Mouse (Mus musculus) left cerebral cortex, postnatal 25 days (tissue): ENCODE results near the gene Batf. TPM values are rescaled to one million over a fixed set of nuclear protein-coding genes. Genes with fewer than 3 reads are reported as not detected.

Experiments used
- DNase-seq, 2 experiments: peaks; one replicate each; pipeline ENCODE4 v3.0.0; 2022; ENCODE audit warnings: low spot score in 2 of 2, mixed read lengths in 1 of 2
- intact Hi-C: fragments of 180-260 bp; cut with DNase I; formaldehyde crosslinking; loops from one replicate; pipeline ENCODE4 v1.15.1; 2025
- total RNA-seq, 2 experiments: library from RNA; stranded (reverse); gene quantifications; 2 replicates each; pipeline ENCODE4 v1.2.3; 2021

Batf gene
- total RNA-seq, 2 experiments from 2014 or later: 0.71 to 0.78 TPM

GRCm38 (mm10) chr12:85712587-85712986 is 26.1 kb downstream of the Batf start:
- intact Hi-C loops: no loop called here
- DNase-seq: no peak

DNA sequence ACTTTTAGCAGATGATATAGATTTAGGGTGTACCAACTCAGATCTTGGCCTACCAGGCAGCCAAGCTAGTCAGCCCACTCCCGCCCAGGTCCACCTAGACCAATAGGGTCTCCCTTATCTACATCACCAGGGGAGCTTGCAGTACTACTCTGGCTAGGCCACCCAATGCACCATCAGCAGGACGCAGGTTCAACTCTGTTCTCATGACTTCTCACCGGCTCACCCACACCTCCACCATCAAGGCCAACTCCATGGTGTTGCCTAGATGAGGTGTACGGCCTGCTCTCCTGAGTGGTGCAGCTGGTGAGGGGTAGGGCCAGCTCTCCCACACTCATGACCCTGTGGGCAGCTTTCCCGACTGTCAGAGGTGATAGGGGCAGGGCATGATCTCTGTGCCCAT is 27.7 kb downstream of the Batf start:
- intact Hi-C loops: no loop called here

GRCm38 (mm10) chr12:85725306-85725705 is 38.8 kb downstream of the Batf start:
- intact Hi-C loops: loop anchor here (5.0 kb wide), 1 partner anchor 228 kb away; no protein-coding TSS in a partner anchor
- DNase-seq: no peak

More for the DNA sequence above, 27.7 kb downstream of the Batf start:
- DNase-seq: no peak

DNA sequence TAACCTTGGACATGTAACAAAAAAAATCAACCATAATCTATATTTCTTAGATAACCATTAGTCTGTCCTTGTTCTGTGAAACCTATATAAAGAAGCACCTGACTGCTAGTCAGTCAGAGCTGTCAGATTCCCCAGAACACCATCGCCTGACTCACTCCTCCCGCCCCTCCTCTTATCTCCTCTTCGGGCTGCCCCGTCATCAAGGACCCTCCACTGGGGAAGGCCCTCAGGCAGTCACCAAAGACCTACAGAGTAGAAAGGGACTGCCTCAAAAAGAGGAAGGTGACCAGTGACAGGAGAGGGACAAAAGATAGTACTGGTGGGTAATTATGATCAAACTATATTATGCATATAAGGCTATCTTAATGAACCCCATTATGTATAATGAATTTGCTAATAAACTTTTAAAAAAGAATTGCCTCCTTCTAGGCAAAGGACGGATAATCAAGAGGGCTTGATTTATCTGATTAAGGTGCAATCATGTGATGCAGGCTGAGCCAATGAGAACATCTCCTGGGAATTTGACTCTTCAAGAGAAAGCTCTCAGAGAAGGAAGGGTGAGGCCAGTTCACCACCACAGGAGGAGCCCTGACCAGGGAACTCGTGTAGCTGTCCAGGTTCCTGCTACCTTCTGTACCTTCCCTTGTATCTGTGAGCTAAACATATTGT is 40.4 kb downstream of the Batf start:
- intact Hi-C loops: loop anchor here (5.0 kb wide), 1 partner anchor 230 kb away; no protein-coding TSS in a partner anchor
- DNase-seq: no peak

DNA sequence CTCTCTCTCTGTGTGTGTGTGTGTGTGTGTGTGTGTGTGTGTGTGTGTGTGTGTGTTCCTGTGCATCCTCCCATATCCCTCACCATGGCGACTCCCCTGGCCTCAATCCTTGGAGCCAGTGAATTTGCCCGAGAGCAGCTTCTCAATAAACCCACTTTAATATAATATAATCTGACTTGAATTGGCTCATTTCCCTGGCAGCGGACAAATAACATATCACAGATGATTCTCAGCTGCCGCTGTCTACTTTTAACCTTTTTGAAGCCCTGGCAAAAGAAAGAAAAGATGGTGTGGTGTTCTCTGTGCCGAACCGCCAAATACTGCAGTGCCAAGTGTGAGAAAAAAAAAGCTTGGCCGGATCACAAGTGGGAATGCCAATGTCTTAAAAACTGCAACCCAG is 41.7 kb downstream of the Batf start:
- intact Hi-C loops: loop anchor here (5.0 kb wide), 1 partner anchor 231 kb away; no protein-coding TSS in a partner anchor
- DNase-seq: no peak

- intact Hi-C loops: loop anchor here (5.0 kb wide), 1 partner anchor 232 kb away; no protein-coding TSS in a partner anchor
- DNase-seq: peak; percentile 51
Observed at GRCm38 (mm10) chr12:85729022-85729944, 42.8 kb downstream of the Batf start.

DNA sequence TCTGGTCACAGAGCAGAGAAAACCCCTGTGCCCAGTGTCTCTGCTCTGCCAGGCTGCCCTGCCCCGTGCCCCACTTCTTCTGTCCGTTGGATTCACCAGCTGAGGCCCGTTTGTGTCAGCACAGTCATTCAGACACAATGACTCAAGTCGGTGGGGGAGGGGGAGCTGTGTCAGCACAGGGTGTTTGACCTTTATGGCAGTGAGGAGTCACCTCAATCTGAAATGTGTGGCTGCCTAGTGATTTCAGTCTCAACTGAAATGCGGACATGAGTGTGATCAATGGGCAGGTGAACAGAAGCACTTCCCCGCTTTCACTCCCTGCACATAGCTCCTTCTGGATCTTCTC is 43.4 kb downstream of the Batf start:
- no peak for DNase-seq
- intact Hi-C loops: loop anchor here (5.0 kb wide), 1 partner anchor 233 kb away; no protein-coding TSS in a partner anchor

DNA sequence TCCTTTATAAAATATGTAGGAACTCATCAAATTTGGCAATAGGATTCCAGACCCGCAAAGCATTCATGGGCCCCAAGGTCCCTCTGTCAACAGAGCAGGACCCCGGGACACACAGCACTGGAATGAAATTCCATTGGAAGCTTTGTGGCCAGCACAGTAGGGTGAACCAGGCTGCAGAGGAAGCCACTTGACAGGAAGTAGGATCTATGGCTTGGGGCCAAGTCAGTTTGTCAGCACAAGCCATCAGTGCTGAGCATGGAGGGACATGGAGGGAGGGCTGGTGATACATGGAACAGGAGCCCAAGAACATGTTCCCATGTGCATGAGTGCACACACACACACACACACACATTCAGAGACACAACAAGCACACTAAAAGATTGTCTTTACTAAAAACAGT is 49.7 kb downstream of the Batf start:
- intact Hi-C loops: no loop called here
- no peak for DNase-seq

DNA sequence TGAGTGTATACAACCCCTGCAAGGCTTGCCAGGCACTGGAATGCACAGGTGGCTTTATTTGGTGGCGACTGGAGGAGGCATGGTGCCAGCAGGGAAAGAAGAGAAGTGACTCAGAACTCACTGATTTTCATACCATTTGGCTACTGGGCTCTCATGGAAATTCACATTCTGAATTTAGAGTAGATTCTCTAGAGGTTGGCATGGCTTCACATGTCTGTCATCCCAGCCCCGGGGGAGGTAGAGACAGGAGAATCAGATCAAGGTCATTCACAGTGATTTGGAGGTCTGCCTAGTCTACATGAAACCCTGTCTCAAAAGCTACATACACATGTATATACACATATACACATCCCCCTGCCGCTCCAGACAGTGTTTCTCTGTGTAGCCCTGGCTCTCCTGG is 50.5 kb downstream of the Batf start:
- peak; percentile 9 to 78 for DNase-seq

GRCm38 (mm10) chr12:85745827-85746695 is 59.6 kb downstream of the Batf start, which contains the start of gene Flvcr2:
Gene Flvcr2, plus strand, starts transcription at chr12:85746539.
- intact Hi-C loops: loop anchor here (1.0 to 10.0 kb wide), 2 partner anchors 72 to 329 kb away; partner anchors contain the start of gene Tgfb3
- DNase-seq: peak; percentile 56 to 77

More for the DNA sequence above, 50.5 kb downstream of the Batf start:
- intact Hi-C loops: no loop called here

DNA sequence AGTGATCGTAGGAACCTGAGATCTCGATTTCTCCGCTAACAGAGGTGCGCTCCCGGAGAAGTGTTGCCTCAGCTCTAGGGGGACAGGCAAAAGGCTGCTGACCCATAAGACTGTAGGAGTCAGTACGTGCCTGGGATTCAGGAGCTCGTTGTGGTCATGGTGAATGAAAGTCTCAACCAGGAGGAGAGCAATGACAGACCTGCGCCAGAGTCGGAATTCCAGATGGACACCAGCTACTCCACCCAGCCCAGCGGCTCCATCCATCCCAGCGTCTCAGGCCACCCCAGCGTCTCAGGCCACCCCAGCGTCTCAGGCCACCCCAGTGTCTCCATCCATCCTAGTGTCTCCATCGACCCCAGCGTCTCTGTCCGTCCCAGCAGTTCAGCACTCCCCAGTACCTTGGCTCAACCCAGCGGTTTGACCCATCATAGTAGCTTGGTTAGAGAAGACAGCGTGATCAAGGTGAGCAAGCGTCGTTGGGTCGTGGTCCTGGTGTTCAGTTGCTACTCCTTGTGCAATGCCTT is 60.3 kb downstream of the Batf start:
- intact Hi-C loops: loop anchor here (10.0 kb wide), 1 partner anchor 328 kb away; the partner anchor contains the start of gene Tgfb3
- DNase-seq: no peak

GRCm38 (mm10) chr12:85747343-85747742 is 60.9 kb downstream of the Batf start:
- no peak for DNase-seq
- intact Hi-C loops: loop anchor here (10.0 kb wide), 1 partner anchor 327 kb away; the partner anchor contains the start of gene Tgfb3

DNA sequence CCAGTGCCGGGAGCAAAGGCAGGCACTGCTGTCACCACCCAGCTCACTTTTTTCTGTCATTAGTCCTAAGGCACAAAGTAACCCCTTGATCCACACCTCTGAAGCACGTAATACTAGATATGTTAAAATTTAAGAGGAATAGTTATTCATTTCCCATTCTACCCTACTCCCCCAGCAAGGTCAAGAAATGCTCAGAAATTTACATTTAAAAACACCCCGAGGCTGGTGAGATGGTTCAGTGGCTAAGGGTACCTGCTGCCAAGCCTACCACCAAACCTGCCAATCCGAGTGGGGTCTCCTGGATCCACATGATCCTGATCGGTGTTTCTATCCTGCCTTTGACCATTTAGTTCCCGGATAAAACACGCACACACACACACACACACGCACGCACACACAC is 63.4 kb downstream of the Batf start:
- intact Hi-C loops: loop anchor here (10.0 kb wide), 1 partner anchor 325 kb away; the partner anchor contains the start of gene Tgfb3
- no peak for DNase-seq

DNA sequence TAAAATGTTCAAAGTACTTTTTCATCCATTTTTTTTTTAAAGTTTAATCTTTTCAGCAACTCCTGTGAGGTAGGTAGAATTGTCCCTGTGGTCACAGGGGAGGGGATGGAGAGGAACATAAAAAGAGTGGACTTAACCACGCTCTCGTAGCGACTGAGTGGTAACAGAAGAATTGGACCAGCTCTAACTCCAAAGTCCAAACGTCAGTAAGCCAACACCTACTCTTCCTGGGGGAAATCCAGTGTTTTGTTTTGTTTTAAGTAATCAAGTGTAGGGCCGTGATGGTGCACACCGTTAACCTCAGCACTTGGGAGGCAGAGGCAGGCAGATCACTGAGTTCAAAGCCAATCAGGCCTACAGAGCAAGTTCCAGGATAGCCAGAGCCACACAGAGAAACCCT is 65.6 kb downstream of the Batf start:
- intact Hi-C loops: no loop called here
- no peak for DNase-seq

GRCm38 (mm10) chr12:85753223-85753622 is 66.8 kb downstream of the Batf start:
- intact Hi-C loops: no loop called here

GRCm38 (mm10) chr12:85754611-85755265 is 68.3 kb downstream of the Batf start:
- no peak for DNase-seq
- intact Hi-C loops: no loop called here

More at GRCm38 (mm10) chr12:85753223-85753622, 66.8 kb downstream of the Batf start:
- DNase-seq: no peak

GRCm38 (mm10) chr12:85756455-85756854 is 70.0 kb downstream of the Batf start:
- intact Hi-C loops: no loop called here
- no peak for DNase-seq

- intact Hi-C loops: no loop called here
- no peak for DNase-seq
Observed at GRCm38 (mm10) chr12:85757074-85757473, 70.6 kb downstream of the Batf start.
